Mouse (Mus musculus) hindbrain, embryonic 15.5 days (tissue): ENCODE measurements around the gene Cpt1b. TPM values are rescaled to one million over a fixed set of nuclear protein-coding genes. Genes with fewer than 3 reads are reported as not detected.

Experiments
- ATAC-seq: fragments of 200-750 bp; cut with Nextera tagmentation; 2 replicates; pipeline ENCODE4 v1.8.0; 2017; ENCODE audit warnings: low read depth, moderate number of reproducible peaks, moderate TSS enrichment; ENCODE audit not compliant: low FRiP score
- H3K27ac ChIP-seq: fragments of 300-500 bp; sonication (generic); replicated peaks from 2 replicates; pipeline ENCODE4 v1.5.1; 2015; ENCODE audit warnings: mild to moderate bottlenecking, inconsistent platforms
- H3K27me3 ChIP-seq: fragments of 300-500 bp; sonication (generic); 2 replicates; pipeline ENCODE4 v1.6.1; 2015; ENCODE audit warnings: control low read depth, inconsistent platforms
- H3K36me3 ChIP-seq: fragments of 300-500 bp; sonication (generic); 2 replicates; pipeline ENCODE4 v1.6.1; 2015; ENCODE audit warnings: control low read depth, inconsistent platforms
- H3K4me1 ChIP-seq: fragments of 300-500 bp; sonication (generic); replicated peaks from 2 replicates; pipeline ENCODE4 v1.6.1; 2015; ENCODE audit warnings: control low read depth, inconsistent platforms
- H3K4me2 ChIP-seq: fragments of 300-500 bp; sonication (generic); 2 replicates; pipeline ENCODE4 v1.6.1; 2015; ENCODE audit warnings: moderate library complexity, mild to moderate bottlenecking, inconsistent platforms
- H3K4me3 ChIP-seq: fragments of 300-500 bp; sonication (generic); 2 replicates; pipeline ENCODE4 v1.5.1; 2015; ENCODE audit warnings: mild to moderate bottlenecking, inconsistent platforms
- H3K9ac ChIP-seq: fragments of 300-500 bp; sonication (generic); 2 replicates; pipeline ENCODE4 v1.6.1; 2015; ENCODE audit warnings: inconsistent platforms
- H3K9me3 ChIP-seq: fragments of 300-500 bp; sonication (generic); 2 replicates; pipeline ENCODE4 v1.6.1; 2016; ENCODE audit warnings: control low read depth, inconsistent platforms
- WGBS: fragments of 180-500 bp; shearing (Covaris S2); methylation state at CpG from one replicate; pipeline ENCODE4 v1.1.7; 2015; 5-methylcytosine and 5-hydroxymethylcytosine counted together
- polyA plus RNA-seq: library from polyadenylated mRNA; unstranded; fragments of >200 nt; fragmentation: Nextera tagmentation; extraction: Ambion mirVana; gene quantifications from 2 replicates; pipeline ENCODE4 v1.2.1, GENCODE M21; 2015

Gene Cpt1b
- polyA plus RNA-seq, 1 experiment from 2014 or later = 1.2 TPM

GRCm38 (mm10) chr15:89377362-89377761, 48.3 kb downstream of the Cpt1b start:
- Histone ChIP-seq H3K4me3 (0 out of 2 replicates have a peak overlapping the region, but pooled peaks have one; percentile 6), H3K27ac (no peak overlapping the region), H3K27me3 (peaks cover 52% of the 10 kb centered on the region), H3K9me3 (no peaks in the 10 kb centered on the region), H3K4me1 (peaks cover 33% of the 10 kb centered on the region), H3K36me3 (no peaks in the 10 kb centered on the region), H3K9ac (no peak overlapping the region), H3K4me2 (peak overlapping the region; percentile 17; the same call in 1 of the 2 replicates)
- 13% methylated on average over 18 of the region's 18 CpGs for WGBS
- ATAC-seq = no peak

GRCm38 (mm10) chr15:89376957-89377356, 48.7 kb downstream of the Cpt1b start, which contains the start of gene Tymp:
Gene Tymp (minus strand): TSS chr15:89377039.
- no peak within 1 kb of the TSS for H3K27ac ChIP-seq
- peaks cover 3% of the 10 kb centered on the region for H3K36me3 ChIP-seq
- peaks cover 52% of the 10 kb centered on the region for H3K27me3 ChIP-seq
- peaks cover 36% of the 10 kb centered on the region for H3K4me1 ChIP-seq
- H3K4me3 ChIP-seq = 0 out of 2 replicates have a peak within 1 kb of the TSS, but pooled peaks have one; percentile 6
- no peaks in the 10 kb centered on the region for H3K9me3 ChIP-seq
- no peak for ATAC-seq
- H3K9ac ChIP-seq = no peak within 1 kb of the TSS
- WGBS = 23% methylated on average over 16 of the region's 16 CpGs
- H3K4me2 ChIP-seq = peak within 1 kb of the TSS; percentile 17; the same call in 1 of the 2 replicates

- Histone ChIP-seq H3K27me3 (peaks cover 49% of the 10 kb centered on the region), H3K4me3 (no peak overlapping the region), H3K4me2 (no peak overlapping the region), H3K27ac (no peak overlapping the region), H3K9ac (no peak overlapping the region), H3K4me1 (peaks cover 36% of the 10 kb centered on the region), H3K36me3 (peaks cover 12% of the 10 kb centered on the region), H3K9me3 (no peaks in the 10 kb centered on the region)
- 82% methylated on average over 7 of the region's 7 CpGs for WGBS
- ATAC-seq = no peak
These were observed 49.6 kb downstream of the Cpt1b start for GRCm38 (mm10) chr15:89376040-89376439.

- 93% methylated on average over 17 of the region's 17 CpGs for WGBS
These were observed 50.7 kb downstream of the Cpt1b start for GRCm38 (mm10) chr15:89374801-89375534.

DNA sequence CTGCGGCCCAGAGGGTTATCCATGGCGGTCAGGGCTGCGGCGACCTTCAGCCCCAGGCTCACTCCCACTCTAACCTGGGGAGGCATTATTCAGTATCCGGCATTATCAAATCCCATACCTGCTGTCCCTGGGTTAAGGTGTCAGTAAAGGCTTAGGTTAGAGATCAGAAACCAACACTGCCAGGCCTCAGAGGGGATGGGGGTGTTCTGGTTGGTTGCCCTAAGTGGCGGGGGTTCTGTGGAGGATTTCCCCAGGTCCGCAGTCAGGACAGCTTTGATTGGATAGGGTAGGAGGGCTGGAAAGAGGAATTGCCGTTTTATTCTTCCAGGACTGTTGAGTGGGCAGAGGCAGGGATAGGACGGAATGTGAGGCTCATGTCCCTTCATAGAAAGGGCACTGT, 51.3 kb downstream of the Cpt1b start:
- Histone ChIP-seq H3K4me2 (peak overlapping the region; percentile 91), H3K27ac (peak overlapping the region; percentile 97), H3K9ac (peak overlapping the region; percentile 89), H3K27me3 (peaks cover 35% of the 10 kb centered on the region), H3K4me1 (peaks cover 33% of the 10 kb centered on the region), H3K36me3 (peaks cover 29% of the 10 kb centered on the region), H3K9me3 (no peaks in the 10 kb centered on the region), H3K4me3 (peak overlapping the region; percentile 92)
- ATAC-seq = 0 out of 2 replicates have a peak, but pooled peaks have one; percentile 6
- 52% methylated on average over 9 of the region's 9 CpGs for WGBS

More at GRCm38 (mm10) chr15:89374801-89375534, 50.7 kb downstream of the Cpt1b start:
- Histone ChIP-seq H3K4me3 (peak overlapping the region; percentile 92; the same call in 1 of the 2 replicates), H3K9me3 (no peaks in the 10 kb centered on the region), H3K4me1 (peaks cover 36% of the 10 kb centered on the region), H3K27me3 (peaks cover 39% of the 10 kb centered on the region), H3K4me2 (peak overlapping the region; percentile 91; the same call in 1 of the 2 replicates), H3K36me3 (peaks cover 23% of the 10 kb centered on the region), H3K27ac (no peak overlapping the region), H3K9ac (no peak overlapping the region)
- no peak for ATAC-seq

GRCm38 (mm10) chr15:89373762-89374248, 51.9 kb downstream of the Cpt1b start, which contains the start of gene Sco2:
Gene Sco2 (minus strand): TSS chr15:89373846.
- peak; percentile 89 for ATAC-seq

DNA sequence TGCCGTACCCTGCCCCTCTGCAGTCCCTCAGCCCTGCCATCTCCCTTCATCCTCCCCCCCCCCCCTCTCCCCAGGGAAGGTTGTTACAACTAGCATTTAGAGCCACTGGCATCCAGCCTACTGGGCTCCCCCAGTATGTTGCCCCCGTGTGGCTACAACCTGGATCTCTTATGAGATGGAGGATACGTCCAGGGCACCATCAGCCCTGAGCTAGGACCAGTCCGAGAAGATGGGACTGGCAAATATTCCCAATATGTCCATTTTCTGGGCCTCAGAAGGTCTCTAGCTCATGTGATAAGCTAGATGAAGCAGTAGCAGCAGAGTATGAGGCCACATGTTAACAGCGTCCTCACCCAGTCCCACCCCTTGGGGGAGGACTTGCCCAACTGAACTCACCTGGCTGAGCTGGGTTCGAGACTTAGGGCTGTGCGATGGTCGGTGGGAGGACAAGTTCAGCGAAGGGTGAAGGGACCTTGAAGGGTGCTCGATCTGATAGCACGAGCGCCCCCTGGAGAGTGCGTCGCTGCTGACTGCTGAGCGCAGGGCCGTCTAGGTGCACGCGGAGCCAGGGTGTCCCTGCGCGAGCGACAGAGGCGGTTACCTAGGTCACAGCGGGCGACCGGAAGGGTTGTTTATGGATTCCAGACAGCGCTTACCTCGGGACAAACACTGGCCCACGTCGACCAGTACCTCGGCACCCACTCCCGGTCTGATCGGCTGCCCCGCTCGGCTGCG, 52.5 kb downstream of the Cpt1b start:
- Histone ChIP-seq H3K27me3 (peaks cover 24% of the 10 kb centered on the region), H3K4me1 (peaks cover 22% of the 10 kb centered on the region), H3K4me3 (peak overlapping the region; percentile 92), H3K4me2 (peak overlapping the region; percentile 91), H3K27ac (peak overlapping the region; percentile 97), H3K9me3 (no peaks in the 10 kb centered on the region), H3K9ac (peak overlapping the region; percentile 89), H3K36me3 (peaks cover 40% of the 10 kb centered on the region)
- peak; percentile 82 for ATAC-seq
- 2% methylated on average over 35 of the region's 35 CpGs for WGBS

More at GRCm38 (mm10) chr15:89373762-89374248, 51.9 kb downstream of the Cpt1b start, which contains the start of gene Sco2:
- WGBS = 0% methylated on average over 42 of the region's 42 CpGs
- Histone ChIP-seq H3K27me3 (peaks cover 29% of the 10 kb centered on the region), H3K4me1 (peaks cover 28% of the 10 kb centered on the region), H3K9ac (peak within 1 kb of the TSS; percentile 89), H3K36me3 (peaks cover 34% of the 10 kb centered on the region), H3K27ac (peak within 1 kb of the TSS; percentile 97), H3K4me3 (peak within 1 kb of the TSS; percentile 92), H3K4me2 (peak within 1 kb of the TSS; percentile 91), H3K9me3 (no peaks in the 10 kb centered on the region)

DNA sequence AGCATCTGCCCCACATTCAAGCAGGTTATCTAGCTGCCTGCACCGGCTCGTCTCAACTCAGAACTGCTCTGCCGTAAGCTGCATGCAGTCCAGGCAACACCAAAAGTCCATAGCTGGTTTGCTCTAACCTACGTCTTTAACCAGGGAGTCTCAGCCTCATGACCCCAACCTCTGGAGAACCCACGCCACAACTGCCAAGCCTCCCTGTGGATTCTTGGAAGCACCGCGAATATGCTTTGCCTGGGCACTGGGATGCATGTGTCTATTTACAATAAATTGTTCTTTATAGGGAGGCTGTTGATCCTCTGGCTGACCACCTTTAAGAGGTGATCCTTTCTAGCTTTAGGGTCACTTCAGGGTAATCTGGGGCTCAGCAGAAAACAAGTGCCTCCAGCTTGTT, 53.1 kb downstream of the Cpt1b start:
- H3K36me3 ChIP-seq = peaks cover 47% of the 10 kb centered on the region
- no peak overlapping the region for H3K27ac ChIP-seq
- peak overlapping the region; percentile 91 for H3K4me2 ChIP-seq
- WGBS = 84% methylated on average over 7 of the region's 7 CpGs
- H3K9me3 ChIP-seq = no peaks in the 10 kb centered on the region
- H3K27me3 ChIP-seq = peaks cover 17% of the 10 kb centered on the region
- 0 out of 2 replicates have a peak overlapping the region, but pooled peaks have one; percentile 89 for H3K9ac ChIP-seq
- ATAC-seq = no peak
- H3K4me3 ChIP-seq = peak overlapping the region; percentile 92
- H3K4me1 ChIP-seq = peaks cover 19% of the 10 kb centered on the region

- Histone ChIP-seq H3K27me3 (peaks cover 13% of the 10 kb centered on the region), H3K4me1 (peaks cover 19% of the 10 kb centered on the region), H3K4me2 (no peak overlapping the region), H3K9me3 (no peaks in the 10 kb centered on the region), H3K36me3 (peaks cover 52% of the 10 kb centered on the region), H3K4me3 (no peak overlapping the region), H3K27ac (no peak overlapping the region), H3K9ac (no peak overlapping the region)
- no peak for ATAC-seq
- WGBS = 90% methylated on average over 13 of the region's 13 CpGs
These were observed 53.6 kb downstream of the Cpt1b start for GRCm38 (mm10) chr15:89372068-89372467.
